Mouse (Mus musculus): Measurements from ENCODE around the gene Rfx7. TPM values are rescaled to one million over a fixed set of nuclear protein-coding genes. Genes with fewer than 3 reads are reported as not detected.

Rfx7 gene
- polyA plus RNA-seq, 1 experiment, result 43.9 TPM

DNA sequence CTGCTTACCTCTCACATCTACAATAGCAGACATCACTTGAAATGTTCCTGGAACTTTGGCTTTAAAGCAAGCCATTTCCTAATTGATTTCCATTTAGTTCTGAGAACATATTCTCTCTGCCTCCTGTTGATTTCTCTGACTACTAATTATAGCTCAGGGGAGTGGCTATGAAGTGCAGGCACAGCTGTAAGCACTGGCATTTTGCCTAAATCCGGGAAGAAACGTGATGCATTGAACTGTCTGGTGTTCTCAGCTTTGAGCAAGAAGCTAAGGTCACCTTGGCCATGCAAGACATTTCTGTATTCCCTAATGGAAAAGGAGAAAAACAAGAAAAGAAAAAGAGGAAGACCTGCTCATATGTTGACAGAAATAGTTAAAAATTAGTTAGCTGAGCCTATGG, 96.6 kb downstream of the Rfx7 start:
- no peak for TF ChIP-seq POLR2A (IDR thresholded peaks at IDR 0.05; ENCODE audit: insufficient read depth, low read depth, low read length)
- no peak for TF ChIP-seq CTCF (IDR thresholded peaks at IDR 0.05; ENCODE audit: insufficient read depth, low read depth, low read length)
- peak overlapping the region; percentile 78 for H3K27ac ChIP-seq (ENCODE audit: insufficient read depth, low read depth, low read length)
- 0% methylated on average over 2 of the region's 2 CpGs for WGBS

GRCm38 (mm10) chr9:72632198-72632597, 100.2 kb downstream of the Rfx7 start:
- Histone ChIP-seq H3K27ac (ENCODE audit: insufficient read depth, low read depth, low read length) (no peak overlapping the region), H3K4me1 (ENCODE audit: control insufficient read depth, insufficient read depth, low read length) (no peaks in the 10 kb centered on the region), H3K4me3 (ENCODE audit: insufficient read depth, low read depth, low read length) (no peak overlapping the region)
- WGBS, result 93% methylated on average over 1 of the region's 1 CpGs
- TF ChIP-seq CTCF (IDR thresholded peaks at IDR 0.05; ENCODE audit: insufficient read depth, low read depth, low read length) (no peak), POLR2A (IDR thresholded peaks at IDR 0.05; ENCODE audit: insufficient read depth, low read depth, low read length) (no peak)

More for the DNA sequence above, 96.6 kb downstream of the Rfx7 start:
- H3K4me3 ChIP-seq (ENCODE audit: insufficient read depth, low read depth, low read length), result no peak overlapping the region
- H3K4me1 ChIP-seq (ENCODE audit: control insufficient read depth, insufficient read depth, low read length), result no peaks in the 10 kb centered on the region

DNA sequence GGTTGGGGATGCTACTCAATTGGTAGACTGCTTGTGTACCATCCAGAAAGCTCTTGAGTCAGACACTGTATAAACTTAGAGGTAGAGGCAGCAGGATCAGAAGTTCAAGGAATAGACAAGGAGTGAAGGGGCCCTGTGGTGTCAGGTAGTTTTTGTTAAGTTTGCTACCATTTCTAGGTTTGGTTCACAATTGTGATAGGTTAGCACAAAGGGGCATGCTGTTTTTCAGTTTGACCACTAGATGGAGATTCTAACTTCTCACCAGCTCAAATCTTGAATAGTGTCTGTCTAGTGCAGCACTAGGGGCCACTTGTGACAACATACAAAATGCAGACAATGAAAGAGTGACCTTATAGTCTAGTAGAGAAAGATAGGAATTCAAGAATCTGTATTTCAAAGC, 103.1 kb downstream of the Rfx7 start:
- Histone ChIP-seq H3K27ac (ENCODE audit: insufficient read depth, low read depth, low read length) (no peak overlapping the region), H3K4me3 (ENCODE audit: insufficient read depth, low read depth, low read length) (no peak overlapping the region), H3K4me1 (ENCODE audit: control insufficient read depth, insufficient read depth, low read length) (peaks cover 6% of the 10 kb centered on the region)
- no peak for TF ChIP-seq CTCF (IDR thresholded peaks at IDR 0.05; ENCODE audit: insufficient read depth, low read depth, low read length)
- TF ChIP-seq POLR2A (IDR thresholded peaks at IDR 0.05; ENCODE audit: insufficient read depth, low read depth, low read length), result no peak

DNA sequence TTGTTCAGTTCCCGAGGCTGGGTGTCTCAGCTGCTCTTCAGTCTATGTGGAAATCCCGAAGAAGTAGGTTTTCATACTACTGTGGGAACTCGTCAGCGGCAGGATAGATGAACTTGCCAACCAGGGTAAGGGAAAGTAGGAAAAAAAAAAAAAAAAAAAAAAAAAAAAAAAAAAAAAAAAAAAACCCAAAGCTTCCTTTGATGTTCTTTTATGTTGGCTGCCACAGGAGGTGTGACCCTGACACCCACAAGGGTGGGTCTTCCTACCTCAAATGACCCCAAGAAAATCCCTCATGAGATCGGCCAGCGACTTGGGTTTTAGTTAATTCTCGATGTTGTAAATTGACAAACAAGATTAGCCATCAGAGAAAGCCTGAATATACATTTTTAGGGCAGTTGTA, 104.5 kb downstream of the Rfx7 start:
- no peak overlapping the region for H3K27ac ChIP-seq (ENCODE audit: insufficient read depth, low read depth, low read length)
- H3K4me1 ChIP-seq (ENCODE audit: control insufficient read depth, insufficient read depth, low read length), result peaks cover 12% of the 10 kb centered on the region
- H3K4me3 ChIP-seq (ENCODE audit: insufficient read depth, low read depth, low read length), result no peak overlapping the region
- WGBS, result 84% methylated on average over 7 of the region's 7 CpGs
- TF ChIP-seq CTCF (IDR thresholded peaks at IDR 0.05; ENCODE audit: insufficient read depth, low read depth, low read length) (no peak), POLR2A (IDR thresholded peaks at IDR 0.05; ENCODE audit: insufficient read depth, low read depth, low read length) (no peak)

- H3K4me3 ChIP-seq (ENCODE audit: insufficient read depth, low read depth, low read length), result no peak overlapping the region
- no peak overlapping the region for H3K27ac ChIP-seq (ENCODE audit: insufficient read depth, low read depth, low read length)
- peaks cover 12% of the 10 kb centered on the region for H3K4me1 ChIP-seq (ENCODE audit: control insufficient read depth, insufficient read depth, low read length)
- TF ChIP-seq POLR2A (IDR thresholded peaks at IDR 0.05; ENCODE audit: insufficient read depth, low read depth, low read length) (no peak), CTCF (IDR thresholded peaks at IDR 0.05; ENCODE audit: insufficient read depth, low read depth, low read length) (no peak)
- 80% methylated on average over 8 of the region's 8 CpGs for WGBS
Observed at GRCm38 (mm10) chr9:72637243-72637642, 105.2 kb downstream of the Rfx7 start.

- H3K4me3 ChIP-seq (ENCODE audit: insufficient read depth, low read depth, low read length), result peak overlapping the region; percentile 13
- 52% methylated on average over 9 of the region's 9 CpGs for WGBS
- no peak for TF ChIP-seq POLR2A (IDR thresholded peaks at IDR 0.05; ENCODE audit: insufficient read depth, low read depth, low read length)
- TF ChIP-seq CTCF (IDR thresholded peaks at IDR 0.05; ENCODE audit: insufficient read depth, low read depth, low read length), result no peak
Observed at GRCm38 (mm10) chr9:72638951-72639842, 107.2 kb downstream of the Rfx7 start.

GRCm38 (mm10) chr9:72639843-72640621, 108.0 kb downstream of the Rfx7 start:
- Histone ChIP-seq H3K4me1 (ENCODE audit: control insufficient read depth, insufficient read depth, low read length) (peaks cover 16% of the 10 kb centered on the region), H3K4me3 (ENCODE audit: insufficient read depth, low read depth, low read length) (peak overlapping the region; percentile 13), H3K27ac (ENCODE audit: insufficient read depth, low read depth, low read length) (peak overlapping the region; percentile 65)
- 6% methylated on average over 27 of the region's 27 CpGs for WGBS
- no peak for TF ChIP-seq POLR2A (IDR thresholded peaks at IDR 0.05; ENCODE audit: insufficient read depth, low read depth, low read length)
- TF ChIP-seq CTCF (IDR thresholded peaks at IDR 0.05; ENCODE audit: insufficient read depth, low read depth, low read length), result no peak

More at GRCm38 (mm10) chr9:72638951-72639842, 107.2 kb downstream of the Rfx7 start:
- Histone ChIP-seq H3K27ac (ENCODE audit: insufficient read depth, low read depth, low read length) (peak overlapping the region; percentile 65), H3K4me1 (ENCODE audit: control insufficient read depth, insufficient read depth, low read length) (peaks cover 15% of the 10 kb centered on the region)

DNA sequence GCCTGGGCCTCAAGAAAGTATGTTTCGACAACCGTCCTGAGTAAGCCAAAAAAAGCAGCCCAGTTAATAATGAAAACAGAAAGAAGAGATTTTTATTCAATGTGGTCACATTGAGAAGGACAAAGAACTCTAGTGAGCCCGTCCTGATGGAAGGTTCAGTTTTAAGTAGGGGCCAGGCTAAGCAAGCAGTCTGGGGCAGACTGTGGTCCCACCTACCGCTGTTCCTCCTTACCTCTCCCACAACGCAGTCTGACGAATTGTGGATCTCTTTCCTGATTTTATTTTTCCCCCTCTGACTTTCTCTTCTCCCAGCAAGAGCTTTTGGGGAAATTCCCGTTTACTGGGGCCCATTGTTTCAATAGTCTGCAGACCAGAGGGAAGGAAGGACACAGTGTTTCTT, 108.6 kb downstream of the Rfx7 start:
- 30% methylated on average over 7 of the region's 7 CpGs for WGBS
- TF ChIP-seq POLR2A (IDR thresholded peaks at IDR 0.05; ENCODE audit: insufficient read depth, low read depth, low read length) (no peak), CTCF (IDR thresholded peaks at IDR 0.05; ENCODE audit: insufficient read depth, low read depth, low read length) (no peak)

More for the DNA sequence above, 108.6 kb downstream of the Rfx7 start:
- Histone ChIP-seq H3K4me3 (ENCODE audit: insufficient read depth, low read depth, low read length) (no peak overlapping the region), H3K27ac (ENCODE audit: insufficient read depth, low read depth, low read length) (peak overlapping the region; percentile 65), H3K4me1 (ENCODE audit: control insufficient read depth, insufficient read depth, low read length) (peaks cover 16% of the 10 kb centered on the region)

All from olfactory bulb, adult 2 months (tissue).